Mouse (Mus musculus): Measurements from ENCODE around the gene Prss16.

- TF ChIP-seq TBP (IDR thresholded peaks at IDR 0.05; ENCODE audit: low read depth, low read length) (no peak), USF2 (IDR thresholded peaks at IDR 0.05; ENCODE audit: borderline replicate concordance in 1 of 2, insufficient read depth in 1 of 2, low read depth in 1 of 2, low read length in 2 of 2) (no peak), POLR2A (IDR thresholded peaks at IDR 0.05; ENCODE audit: control insufficient read depth in 1 of 2, insufficient read depth in 1 of 2, low read depth in 1 of 2, low read length in 2 of 2, poor library complexity in 1 of 2) (0 out of 4 replicates have a peak, but pooled peaks of 1 of the 2 experiments have one; percentile 16), MAX (IDR thresholded peaks at IDR 0.05; ENCODE audit: low read length) (no peak), POLR2AphosphoS2 (IDR thresholded peaks at IDR 0.05; ENCODE audit: low read length) (no peak), JUND (IDR thresholded peaks at IDR 0.05; ENCODE audit: low read depth, low read length) (no peak), EP300 (IDR thresholded peaks at IDR 0.05; ENCODE audit: low read depth in 1 of 2, low read length in 2 of 2) (no peak), POLR2AphosphoS5 (IDR thresholded peaks at IDR 0.05; ENCODE audit: borderline replicate concordance, low read depth, low read length) (no peak), CTCF (IDR thresholded peaks at IDR 0.05 in 2 of 3, conservative IDR thresholded peaks at IDR 0.05 in 1 of 3; ENCODE audit: control insufficient read depth in 1 of 3, insufficient read depth in 1 of 3, low read depth in 2 of 3, low read length in 3 of 3, poor library complexity in 1 of 3, severe bottlenecking in 1 of 3) (no peak), MEF2A (IDR thresholded peaks at IDR 0.05; ENCODE audit: extremely low read depth, insufficient replicate concordance, low read depth, low read length, poor library complexity, severe bottlenecking) (no peak), HCFC1 (IDR thresholded peaks at IDR 0.05; ENCODE audit: low read depth, low read length) (0 out of 2 replicates have a peak, but pooled peaks have one; percentile 23), ZKSCAN1 (IDR thresholded peaks at IDR 0.05; ENCODE audit: low read depth, low read length) (no peak), UBTF (IDR thresholded peaks at IDR 0.05; ENCODE audit: borderline replicate concordance, insufficient read depth, low read depth, low read length) (no peak), USF1 (IDR thresholded peaks at IDR 0.05; ENCODE audit: low read depth, low read length) (no peak)
Measured at GRCm38 (mm10) chr13:22001823-22002222, 7.7 kb downstream of the Prss16 start.
